Mouse (Mus musculus) cerebellum, adult 11-12 months (tissue): ENCODE data around the gene Ccnl2.

ENCODE experiments used
- DNase-seq: peaks from one replicate; pipeline ENCODE4 v3.0.0; 2022

Gene Ccnl2

DNA sequence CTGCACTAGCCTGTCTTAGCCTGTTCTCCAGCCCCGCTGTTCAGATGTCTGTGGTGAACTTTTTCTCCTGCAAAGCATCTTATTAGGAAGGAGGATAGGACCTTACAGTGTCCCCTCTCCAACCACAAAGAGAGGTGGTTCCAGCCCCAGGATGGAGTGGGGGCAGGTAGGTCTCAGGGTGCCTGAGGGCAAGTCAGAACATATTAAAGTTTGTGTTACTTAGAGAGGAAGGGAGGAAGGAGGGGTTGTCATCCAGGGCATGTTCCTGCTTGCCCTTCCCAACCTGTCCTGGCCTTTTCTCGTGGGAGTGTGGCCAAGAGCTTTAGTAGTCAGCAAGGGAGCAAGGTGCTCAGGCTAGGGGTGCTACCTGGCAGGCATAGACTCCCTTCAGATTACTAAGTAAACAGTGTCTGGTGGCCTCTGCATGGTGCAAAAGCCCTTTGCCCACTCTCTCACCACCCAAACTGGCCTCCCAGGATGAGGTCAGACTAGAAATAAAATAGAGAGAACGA is 21.6 kb upstream of the Ccnl2 start:
- DNase-seq = no peak

DNA sequence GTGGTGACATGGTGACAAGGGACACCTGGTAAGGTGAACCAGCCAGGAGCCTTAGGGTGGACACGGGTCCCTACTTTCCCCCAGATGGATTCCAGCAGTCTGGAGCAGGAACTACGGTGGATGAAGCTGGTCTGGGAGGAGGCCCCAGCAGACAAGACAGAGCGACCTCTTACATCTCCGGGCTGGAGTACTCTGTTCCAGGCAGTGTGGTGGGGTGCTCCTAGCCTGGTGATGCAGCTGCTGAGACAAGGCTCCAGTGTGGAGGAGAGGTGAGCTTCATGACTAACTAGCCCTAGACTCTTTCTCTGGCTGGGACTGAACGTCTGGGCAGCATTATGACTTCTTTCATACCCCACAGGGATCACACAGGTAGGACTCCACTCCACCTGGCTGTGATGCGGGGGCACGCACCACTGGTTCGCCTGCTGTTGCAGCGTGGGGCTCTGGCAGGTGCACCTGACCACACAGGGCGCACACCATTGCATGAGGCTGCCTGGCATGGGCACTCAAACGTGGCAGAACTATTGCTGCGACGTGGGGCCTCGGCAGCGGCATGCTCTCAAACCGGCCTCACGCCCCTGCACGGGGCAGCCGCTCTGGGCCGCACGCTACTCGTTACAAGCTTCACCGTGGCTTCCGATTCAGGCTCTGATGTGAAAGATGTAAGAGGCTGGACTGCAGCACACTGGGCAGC is 20.9 kb upstream of the Ccnl2 start:
- DNase-seq = no peak

GRCm38 (mm10) chr4:155793730-155794129 is 18.6 kb upstream of the Ccnl2 start:
- no peak for DNase-seq

DNA sequence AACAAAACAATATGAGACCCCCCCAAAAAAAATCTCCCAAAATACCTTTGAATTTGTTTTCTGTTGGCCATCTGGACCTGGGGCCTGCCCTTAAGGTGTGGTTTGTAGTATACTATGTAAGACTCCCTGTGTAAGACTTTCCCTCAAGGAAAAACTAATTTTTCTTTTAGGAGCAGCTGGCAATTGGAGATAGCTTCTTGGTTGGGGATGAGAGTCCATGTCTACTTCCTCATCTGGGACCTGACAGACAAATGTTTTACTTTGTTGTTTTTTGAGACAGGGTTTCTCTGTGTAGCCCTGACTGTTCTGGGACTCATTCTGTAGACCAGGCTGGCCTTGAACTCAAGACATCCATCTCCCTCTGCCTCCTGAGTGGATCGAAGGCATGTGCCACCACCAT is 10.2 kb upstream of the Ccnl2 start:
- DNase-seq = no peak

GRCm38 (mm10) chr4:155802741-155803339 is 9.4 kb upstream of the Ccnl2 start, which contains the start of gene Mrpl20:
Gene Mrpl20 (plus strand): TSS chr4:155802878.
- DNase-seq = no peak

DNA sequence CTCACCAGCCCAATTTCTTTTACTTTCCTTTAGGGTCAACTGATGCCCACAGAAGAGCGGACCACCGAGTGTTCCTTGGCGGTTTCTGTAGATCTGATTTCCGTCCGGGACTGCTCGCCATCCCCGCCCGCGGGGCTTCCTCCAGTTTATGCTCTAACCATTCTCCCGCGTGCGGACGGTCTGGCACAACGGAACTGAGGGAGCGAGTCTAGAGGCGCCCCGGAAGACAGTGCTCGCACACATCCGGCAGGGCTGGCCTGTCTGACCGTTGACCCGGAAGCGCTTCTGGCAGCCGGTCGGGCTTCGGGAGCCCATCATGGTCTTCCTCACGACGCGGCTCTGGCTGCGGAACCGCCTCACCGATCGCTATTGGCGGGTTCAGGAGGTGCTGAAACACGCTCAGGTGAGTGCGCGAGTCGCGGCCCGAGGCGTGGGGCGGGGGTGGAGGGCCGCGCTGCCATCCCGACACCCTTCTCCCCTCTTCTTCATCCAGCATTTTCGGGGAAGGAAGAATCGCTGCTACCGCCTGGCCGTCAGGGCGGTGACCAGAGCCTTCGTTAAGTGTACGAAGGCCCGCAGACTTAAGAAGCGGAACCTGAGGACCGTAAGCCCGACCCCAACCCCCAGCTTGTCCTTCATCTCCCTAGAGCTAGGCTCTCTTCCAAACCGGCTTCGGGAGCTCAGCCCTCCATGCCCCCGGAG is 8.8 kb upstream of the Ccnl2 start:
- peak; percentile 92 for DNase-seq

GRCm38 (mm10) chr4:155807841-155808240 is 4.4 kb upstream of the Ccnl2 start:
- no peak for DNase-seq

- no peak for DNase-seq
These were observed 434 bp downstream of the Ccnl2 start for GRCm38 (mm10) chr4:155812665-155813181.

- no peak for DNase-seq
These were observed 5.2 kb downstream of the Ccnl2 start for GRCm38 (mm10) chr4:155817533-155817932.

DNA sequence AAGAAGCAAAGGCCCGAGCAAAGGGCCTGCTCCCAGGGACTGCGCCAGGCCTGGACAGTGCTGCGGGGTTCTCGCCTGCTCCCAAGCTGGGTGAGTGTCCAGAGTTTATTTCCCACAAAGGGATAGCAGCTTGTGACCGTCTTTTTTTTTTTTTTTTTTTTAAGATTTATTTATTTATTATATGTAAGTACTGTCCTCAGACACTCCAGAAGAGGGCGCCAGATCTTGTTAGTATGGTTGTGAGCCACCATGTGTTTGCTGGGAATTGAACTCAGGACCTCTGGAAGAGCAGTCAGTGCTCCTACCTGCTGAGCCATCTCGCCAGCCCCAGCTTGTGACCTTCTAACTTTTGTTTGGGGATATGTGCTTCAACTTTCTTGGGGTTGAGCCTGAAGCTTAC is 8.7 kb downstream of the Ccnl2 start:
- no peak for DNase-seq

GRCm38 (mm10) chr4:155823443-155823842 is 11.2 kb downstream of the Ccnl2 start:
- DNase-seq = no peak

DNA sequence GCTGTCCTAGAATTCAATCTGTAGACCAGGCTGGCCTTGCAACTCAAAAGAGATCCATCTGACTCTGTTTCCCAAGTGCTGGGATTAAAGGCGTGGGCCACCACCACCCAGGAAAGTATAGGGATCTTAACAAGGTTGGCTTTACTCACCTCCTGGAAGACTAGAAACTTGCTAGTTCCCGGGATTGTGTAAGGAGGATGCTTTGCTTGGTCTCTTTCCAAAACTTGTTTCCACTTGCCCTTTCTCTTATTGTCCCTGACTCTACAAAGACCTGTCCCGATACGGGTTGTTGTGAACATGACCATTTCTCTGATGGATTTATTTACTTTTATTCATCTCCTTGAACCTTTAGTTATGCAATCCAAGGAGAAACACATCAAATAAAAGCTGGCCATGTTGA is 17.6 kb downstream of the Ccnl2 start:
- peak; percentile 35 for DNase-seq

DNA sequence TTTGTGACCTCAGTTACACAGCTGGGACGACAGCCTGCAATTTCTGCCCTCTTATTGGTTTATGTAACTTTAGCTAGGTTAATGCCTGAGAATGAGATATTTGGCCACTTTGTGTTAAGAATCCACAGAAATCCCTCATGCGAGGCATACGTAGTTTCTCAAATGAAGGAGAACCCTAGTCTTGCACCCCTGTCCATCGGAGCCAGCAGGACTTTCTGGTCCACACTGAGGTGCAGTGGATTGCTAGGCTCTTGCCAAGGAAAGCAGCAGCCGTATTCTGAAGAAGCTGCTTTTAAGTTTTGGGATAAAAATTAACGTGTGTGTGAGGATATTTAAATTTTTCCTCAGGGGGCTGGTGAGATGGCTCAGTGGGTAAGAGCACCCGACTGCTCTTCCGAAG is 18.3 kb downstream of the Ccnl2 start:
- DNase-seq = peak; percentile 23

DNA sequence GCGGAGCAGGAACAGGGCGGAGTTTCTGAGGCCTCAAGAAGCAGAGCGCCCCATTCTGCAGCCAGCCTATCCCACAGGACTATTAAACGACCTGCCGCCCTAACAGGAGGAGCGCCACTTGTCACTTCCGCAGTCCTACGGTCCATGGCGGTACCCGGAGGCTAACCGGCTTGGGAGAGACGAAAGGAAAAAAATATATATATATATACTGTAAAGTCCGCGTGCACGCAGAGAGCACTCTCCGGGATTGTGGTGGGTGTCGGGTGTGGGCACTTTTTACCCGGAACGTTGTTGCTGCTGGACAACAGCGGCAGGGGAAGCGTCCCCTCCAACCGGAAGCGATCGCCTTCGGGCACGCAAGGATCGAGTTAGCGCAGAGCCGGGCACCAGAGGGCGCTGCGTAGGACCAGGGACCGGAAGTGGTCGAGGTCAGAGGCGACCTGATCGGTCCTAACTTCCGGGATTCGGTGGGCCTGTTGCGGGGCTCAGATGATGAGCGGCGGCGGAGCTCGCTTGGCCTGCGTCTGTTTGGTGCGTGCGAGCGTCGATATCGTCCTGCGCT is 19.0 kb downstream of the Ccnl2 start, which contains the start of gene Aurkaip1:
Gene Aurkaip1, plus strand, starts transcription at position 68 of the 562 bp plus-strand sequence.
- peak; percentile 94 for DNase-seq

GRCm38 (mm10) chr4:155831831-155832230 is 19.5 kb downstream of the Ccnl2 start:
- no peak for DNase-seq

- peak; percentile 62 for DNase-seq
These were observed 20.0 kb downstream of the Ccnl2 start for GRCm38 (mm10) chr4:155832321-155832720.

- DNase-seq = peak; percentile 32
These were observed 20.9 kb downstream of the Ccnl2 start for GRCm38 (mm10) chr4:155833234-155833633.

GRCm38 (mm10) chr4:155833836-155834235 is 21.5 kb downstream of the Ccnl2 start:
- peak; percentile 62 for DNase-seq

- DNase-seq = peak; percentile 22
These were observed 25.2 kb downstream of the Ccnl2 start for GRCm38 (mm10) chr4:155837404-155838010.

GRCm38 (mm10) chr4:155838187-155839153 is 26.2 kb downstream of the Ccnl2 start:
- no peak for DNase-seq

- peak; percentile 60 for DNase-seq
These were observed 27.2 kb downstream of the Ccnl2 start, which contains the start of gene Mxra8 for GRCm38 (mm10) chr4:155839483-155839910. Gene Mxra8 (plus strand): TSS chr4:155839680.
